Mouse (Mus musculus) activated CD4-positive, CD25-positive, alpha-beta regulatory T cell, adult 4 months (primary cell): ENCODE data around the gene Cmtm5. TPM values are rescaled to one million over a fixed set of nuclear protein-coding genes. Genes with fewer than 3 reads are reported as not detected.
"Not testable (repeated sequence)": the region's sequence is repeated elsewhere in the genome, so short reads cannot be mapped to it uniquely, and the experiment has no call there.

Experiments
- ATAC-seq: one replicate; pipeline ENCODE4 v1.8.0; 2017
- polyA plus RNA-seq, 2 experiments: library from polyadenylated mRNA; unstranded; fragments of 100-300 nt; shearing (Covaris generic); gene quantifications; one replicate each; pipeline ENCODE4 v1.2.1; 2017

The Cmtm5 gene
- polyA plus RNA-seq, 2 experiments from 2014 or later, result 0.50 TPM; not detected in 1

- not testable (repeated sequence) for ATAC-seq
These were observed 24.0 kb downstream of the Cmtm5 start for GRCm38 (mm10) chr14:54959853-54960613.

- no peak for ATAC-seq
These were observed 24.7 kb downstream of the Cmtm5 start for GRCm38 (mm10) chr14:54960769-54961168.

- no peak for ATAC-seq
These were observed 25.4 kb downstream of the Cmtm5 start for GRCm38 (mm10) chr14:54961487-54961886.

- ATAC-seq, result no peak
These were observed 26.7 kb downstream of the Cmtm5 start for GRCm38 (mm10) chr14:54962714-54963113.

DNA sequence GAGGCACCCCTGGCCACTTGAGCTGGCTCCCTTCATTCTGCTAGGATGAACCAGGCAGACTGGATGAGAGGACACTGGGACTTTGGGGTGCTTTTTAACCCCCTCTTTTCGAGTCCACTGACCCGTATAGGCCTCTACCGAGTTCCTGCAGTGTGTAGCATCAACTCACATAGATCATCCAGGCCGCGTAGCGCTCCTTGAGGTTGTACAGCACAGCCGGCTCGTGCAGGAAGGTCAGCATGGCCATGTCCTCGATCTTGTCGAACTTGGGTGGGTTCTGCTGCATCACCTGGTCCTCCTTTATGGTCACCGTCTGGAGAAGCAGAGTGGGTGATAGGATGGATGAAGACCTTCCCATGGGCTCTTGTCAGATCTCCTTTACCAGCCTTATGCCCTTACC is 27.7 kb downstream of the Cmtm5 start:
- ATAC-seq, result no peak

DNA sequence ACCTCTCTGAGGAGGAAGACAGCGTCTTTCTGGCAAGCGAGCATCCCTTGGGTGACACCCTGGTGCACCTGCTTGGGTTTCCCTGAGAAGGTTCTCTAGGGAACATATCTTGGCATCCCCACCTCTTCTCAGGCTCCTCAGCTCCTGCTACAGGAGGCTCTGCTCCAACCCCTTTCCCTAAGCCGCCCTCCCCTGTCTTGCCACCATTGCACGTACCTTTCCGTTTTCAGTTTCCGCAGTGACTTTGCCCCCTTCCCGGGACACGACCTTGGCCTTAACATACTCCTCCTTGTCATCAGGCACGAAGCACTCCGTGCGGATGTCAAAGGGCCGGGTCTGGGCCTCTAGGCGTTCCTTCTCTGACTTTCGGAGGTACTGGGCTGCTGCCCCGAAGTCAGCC is 29.0 kb downstream of the Cmtm5 start:
- ATAC-seq, result no peak

- no peak for ATAC-seq
These were observed 29.6 kb downstream of the Cmtm5 start for GRCm38 (mm10) chr14:54965631-54966030.

DNA sequence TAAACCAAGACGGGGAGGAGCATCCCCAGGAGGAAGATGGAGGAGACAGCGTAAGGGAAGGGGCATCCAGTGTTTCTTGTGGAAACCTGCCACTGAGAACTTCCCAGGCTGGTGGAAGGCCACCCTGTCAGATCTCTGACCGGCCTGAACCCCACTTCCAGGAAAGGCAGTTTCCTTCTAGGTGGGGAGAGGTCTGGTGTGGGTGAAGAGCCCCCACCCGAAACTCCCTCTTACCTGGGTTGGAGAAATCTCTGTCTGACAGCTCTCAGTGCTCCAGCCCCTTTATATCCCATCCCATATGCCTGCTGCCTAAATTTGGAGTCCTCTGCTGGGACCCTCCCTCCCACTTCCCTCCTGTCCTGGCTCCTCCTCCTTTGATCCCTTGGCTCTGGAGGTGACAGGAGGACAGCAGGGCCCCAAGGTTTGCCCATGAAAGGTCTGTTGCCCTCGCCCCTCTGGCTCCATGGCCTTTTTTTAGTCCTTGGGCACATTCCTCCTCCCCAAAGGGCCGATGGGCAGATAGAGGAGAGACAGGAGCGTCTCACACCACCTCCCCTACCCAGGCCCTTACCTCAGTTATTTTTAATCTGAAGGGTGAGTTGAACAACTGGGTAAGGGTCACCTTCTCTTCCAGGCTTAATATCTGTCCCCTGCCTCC is 30.4 kb downstream of the Cmtm5 start, which contains the start of gene Myh6:
Gene Myh6, minus strand, starts transcription at position 608 of the 658 bp plus-strand sequence.
- ATAC-seq, result no peak

DNA sequence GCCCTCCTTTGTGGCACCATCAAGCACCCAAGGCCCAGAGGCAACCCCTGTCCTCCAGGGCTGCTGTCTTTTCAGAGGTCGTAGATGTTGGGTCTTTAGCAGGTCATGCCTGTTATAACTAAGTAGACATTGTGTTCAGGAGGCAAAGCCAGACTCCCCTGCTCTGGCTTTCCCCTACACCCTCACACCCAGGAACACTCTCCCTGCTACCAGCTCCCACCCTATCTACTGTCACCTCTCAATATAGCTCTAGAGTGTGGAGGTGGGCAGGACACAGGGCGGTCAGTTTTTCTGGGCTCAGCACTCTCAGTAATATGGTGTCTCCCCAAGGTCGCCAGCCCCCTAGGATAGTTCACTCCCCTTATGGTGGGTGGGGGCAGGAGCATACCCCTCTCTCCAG is 31.8 kb downstream of the Cmtm5 start:
- no peak for ATAC-seq

GRCm38 (mm10) chr14:54968344-54968743 is 32.3 kb downstream of the Cmtm5 start:
- ATAC-seq, result no peak

DNA sequence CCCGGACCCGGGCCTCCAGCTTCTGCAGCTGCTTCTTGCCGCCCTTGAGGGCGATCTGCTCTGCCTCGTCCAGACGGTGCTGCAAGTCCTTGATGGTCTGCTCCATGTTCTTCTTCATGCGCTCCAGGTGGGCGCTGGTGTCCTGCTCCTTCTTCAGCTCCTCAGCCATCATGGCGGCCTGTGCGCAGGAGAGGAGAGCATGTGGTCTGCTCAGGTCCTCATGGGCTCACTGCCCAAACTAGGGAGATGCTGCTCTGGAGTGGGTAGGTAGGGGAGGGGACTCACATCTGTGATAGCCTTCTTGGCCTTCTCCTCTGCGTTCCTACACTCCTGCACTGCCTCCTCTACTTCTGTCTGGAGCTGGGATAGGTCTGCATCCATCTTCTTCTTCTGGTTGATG is 36.7 kb downstream of the Cmtm5 start:
- ATAC-seq, result not testable (repeated sequence)

DNA sequence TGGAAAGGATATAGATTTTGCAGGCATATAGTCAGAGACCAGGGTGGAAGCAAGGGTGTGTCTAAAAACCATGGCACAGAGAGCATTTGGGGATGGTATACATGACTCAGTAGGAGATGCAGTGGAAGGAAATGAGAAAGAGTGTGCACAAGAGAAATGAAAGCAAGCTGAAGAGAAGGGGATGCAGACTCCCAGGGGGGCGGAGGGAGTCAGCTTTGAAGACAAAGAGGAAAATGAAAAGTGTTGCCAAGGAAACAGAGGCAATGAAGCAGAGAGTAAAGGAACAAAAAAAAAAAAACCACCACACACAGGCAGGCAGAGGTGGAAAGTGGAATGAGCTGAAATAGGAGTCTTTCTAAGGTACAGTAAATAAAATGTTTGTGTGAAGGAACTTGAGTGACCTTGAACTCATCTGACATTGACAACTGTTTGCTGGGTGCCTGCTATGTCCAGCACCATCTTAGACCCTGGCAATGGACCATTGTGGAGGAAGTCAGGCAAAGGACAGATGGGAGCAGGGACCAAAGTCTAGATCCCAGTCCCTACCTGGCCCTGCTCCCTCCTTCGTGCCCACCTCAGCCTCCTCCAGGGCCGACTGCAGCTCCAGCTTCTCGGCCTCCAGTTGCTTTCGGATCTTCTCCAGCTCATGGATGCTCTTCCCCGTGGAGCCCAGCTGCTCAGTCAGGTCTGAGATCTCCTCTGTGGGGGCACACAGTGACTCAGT is 38.2 kb downstream of the Cmtm5 start:
- no peak for ATAC-seq

DNA sequence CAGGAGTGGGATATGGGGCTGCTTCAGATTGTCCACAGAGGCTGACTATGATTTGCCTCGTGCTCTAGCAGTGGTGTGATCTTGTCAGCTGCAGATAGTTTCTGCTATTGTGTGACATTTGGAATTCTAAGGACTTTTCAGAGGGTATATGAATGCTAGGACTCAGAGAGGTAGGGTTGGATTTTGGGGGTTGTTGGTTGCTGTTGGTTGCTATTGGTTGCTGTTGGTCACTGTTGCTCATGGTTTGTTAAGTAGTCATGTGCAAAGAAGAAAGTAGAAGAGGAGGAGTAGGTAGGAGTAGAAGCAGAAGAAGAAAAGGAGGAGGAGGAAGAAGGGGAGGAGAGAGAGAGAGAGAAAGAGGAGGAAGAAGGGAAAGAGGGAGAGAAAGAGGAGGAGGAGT is 40.6 kb downstream of the Cmtm5 start, which contains the start of gene Gm17428:
Gene Gm17428, plus strand, starts transcription at position 301 of the 400 bp plus-strand sequence.
- no peak for ATAC-seq

GRCm38 (mm10) chr14:54978664-54979063 is 42.6 kb downstream of the Cmtm5 start:
- no peak for ATAC-seq

- no peak for ATAC-seq
These were observed 45.9 kb downstream of the Cmtm5 start for GRCm38 (mm10) chr14:54981934-54982333.

GRCm38 (mm10) chr14:54988350-54988874 is 52.4 kb downstream of the Cmtm5 start:
- not testable (repeated sequence) for ATAC-seq

Other genes with a start within 250 kb of the Cmtm5 start
- 100 to 1,000 TPM; 136 to 148 TPM for gene Acin1, start 249.3 kb upstream of the Cmtm5 start, polyA plus RNA-seq
- not detected for gene Gm29776, start 237.4 kb upstream of the Cmtm5 start, polyA plus RNA-seq
- not detected for gene Cebpe, start 224.1 kb upstream of the Cmtm5 start, polyA plus RNA-seq
- not detected for gene Slc7a8, start 154.3 kb upstream of the Cmtm5 start, polyA plus RNA-seq
- gene Rnf212b, start 122.1 kb upstream of the Cmtm5 start, polyA plus RNA-seq, result not detected
- gene Homez, start 65.3 kb upstream of the Cmtm5 start, polyA plus RNA-seq, result 1 to 10 TPM; 5.1 to 8.0 TPM
- under 1 TPM in 1 of 2 experiments, not detected in 1; 0.93 TPM for gene Ppp1r3e, start 58.7 kb upstream of the Cmtm5 start, polyA plus RNA-seq
- gene Bcl2l2, start 52.9 kb upstream of the Cmtm5 start, polyA plus RNA-seq, result 1 to 10 TPM; 1.5 to 2.4 TPM
- gene Gm20521, start 52.8 kb upstream of the Cmtm5 start, polyA plus RNA-seq, result not detected
- 10 to 100 TPM; 22.8 to 30.8 TPM for gene Pabpn1, start 43.8 kb upstream of the Cmtm5 start, polyA plus RNA-seq
- gene Slc22a17, start 23.1 kb upstream of the Cmtm5 start, polyA plus RNA-seq, result 1 to 10 TPM in 1 of 2 experiments, under 1 TPM in 1; 0.52 to 1.1 TPM
- gene Efs, start 10.1 kb upstream of the Cmtm5 start, polyA plus RNA-seq, result not detected
- not detected for gene Il25, start 3.6 kb upstream of the Cmtm5 start, polyA plus RNA-seq
- gene Myh6, start 30.7 kb downstream of the Cmtm5 start, polyA plus RNA-seq, result not detected
- gene Gm17428, start 40.7 kb downstream of the Cmtm5 start, polyA plus RNA-seq, result not detected
- gene Myh7, start 58.4 kb downstream of the Cmtm5 start, polyA plus RNA-seq, result not detected
- gene Ngdn, start 79.2 kb downstream of the Cmtm5 start, polyA plus RNA-seq, result 100 to 1,000 TPM; 158 to 174 TPM
- gene Zfhx2, start 156.1 kb downstream of the Cmtm5 start, polyA plus RNA-seq, result 1 to 10 TPM; 5.4 to 5.5 TPM
- 10 to 100 TPM in 1 of 2 experiments, 1 to 10 TPM in 1; 9.6 to 11.9 TPM for gene Thtpa, start 158.5 kb downstream of the Cmtm5 start, polyA plus RNA-seq
- gene Ap1g2, start 170.3 kb downstream of the Cmtm5 start, polyA plus RNA-seq, result 100 to 1,000 TPM in 1 of 2 experiments, 10 to 100 TPM in 1; 99.1 to 102 TPM
- not detected for gene Jph4, start 180.7 kb downstream of the Cmtm5 start, polyA plus RNA-seq